Mouse (Mus musculus) G1E (cell line): Measurements from ENCODE around the gene Fam227a.

Experiments
- CTCF ChIP-seq: IDR thresholded peaks from 2 replicates; pipeline ENCODE4 v1.5.1; 2012; ENCODE audit warnings: low read depth, low read length, inconsistent platforms, mixed read lengths
- GATA1 ChIP-seq: IDR thresholded peaks from 2 replicates; pipeline ENCODE4 v1.6.1; 2012; ENCODE audit warnings: borderline replicate concordance, low read length, inconsistent platforms, mixed read lengths
- GATA2 ChIP-seq: IDR thresholded peaks from 2 replicates; pipeline ENCODE4 v1.6.1; 2012; ENCODE audit warnings: low read depth, low read length, inconsistent platforms, borderline replicate concordance
- POLR2AphosphoS5 ChIP-seq: IDR thresholded peaks from 2 replicates; pipeline ENCODE4 v1.6.1; 2012; ENCODE audit warnings: low read depth, low read length, inconsistent platforms; ENCODE audit not compliant: insufficient replicate concordance
- TAL1 ChIP-seq: conservative IDR thresholded peaks from 2 replicates; pipeline ENCODE4 v1.6.1; 2012; ENCODE audit warnings: low read depth, low read length, inconsistent platforms, mixed read lengths

DNA sequence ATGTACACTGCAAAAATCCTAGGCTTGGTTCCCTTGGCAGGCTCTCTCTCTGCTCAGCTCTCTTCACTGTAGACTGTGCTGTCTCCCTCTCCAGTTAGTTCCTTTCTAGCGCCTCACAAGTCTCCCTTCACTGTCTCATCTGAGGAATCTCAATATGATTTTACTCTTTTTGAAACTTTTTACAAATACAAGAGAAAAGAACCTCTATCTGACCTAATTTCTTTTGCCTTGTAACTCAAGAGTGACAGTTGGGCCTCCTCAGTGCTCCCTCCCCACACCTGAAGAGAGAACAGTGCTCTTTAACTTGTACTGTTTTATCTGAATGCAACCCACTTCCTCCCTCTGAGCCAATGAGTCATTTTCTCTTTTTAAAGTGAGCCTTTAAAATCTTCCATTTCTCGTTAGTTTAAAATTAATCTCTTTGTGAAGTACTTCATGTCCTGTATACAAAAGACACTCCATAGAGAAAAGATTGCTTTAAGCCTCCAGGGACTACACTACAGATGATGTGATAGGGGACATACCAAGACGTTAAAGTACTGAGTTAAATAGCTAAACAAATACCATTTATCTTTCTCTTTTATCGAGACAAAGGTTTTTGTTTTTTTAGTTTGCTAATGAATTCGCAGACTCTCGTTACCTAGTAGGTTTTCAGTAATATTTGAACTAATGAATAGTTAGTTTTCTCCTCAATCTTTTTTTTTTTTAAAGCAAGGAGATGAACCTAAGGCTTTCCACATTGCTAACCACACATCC is 80.9 kb downstream of the Fam227a start:
- TF ChIP-seq CTCF (no peak), TAL1 (no peak), GATA1 (no peak), POLR2AphosphoS5 (no peak), GATA2 (no peak)
